Mouse (Mus musculus) layer of hippocampus, postnatal 10 days (tissue): ENCODE measurements around the gene Nme1. TPM values are rescaled to one million over a fixed set of nuclear protein-coding genes. Genes with fewer than 3 reads are reported as not detected.

Source experiments
- DNase-seq, 2 experiments: peaks; one replicate each; pipeline ENCODE4 v3.0.0; 2021; ENCODE audit warnings: low spot score in 2 of 2
- long read RNA-seq: library from polyadenylated mRNA; stranded (forward); transcript quantifications from one replicate; pipeline ENCODE4 v2.0.0, GENCODE M21; 2023
- total RNA-seq, 2 experiments: library from RNA; stranded (reverse); gene quantifications; 2 replicates each; pipeline ENCODE4 v1.2.3; 2021

Gene Nme1
- total RNA-seq = 100 to 1,000 TPM in 1 of 2 experiments, 10 to 100 TPM in 1; 97.6 to 113 TPM
- long read RNA-seq, transcript Nme1-203 (5 exons, 3,181 nt) = major isoform, 590 of 638 reads
- long read RNA-seq, transcript Nme1-201 (4 exons, 493 nt) = minor isoform, 19 of 638 reads
- long read RNA-seq, partial matches to known transcripts = 3 of 638 reads
- long read RNA-seq, other reads (novel, unspliced or antisense) = 26 of 638 reads

- DNase-seq = peak; percentile 98 to 99
Measured at GRCm38 (mm10) chr11:93968005-93968847, at the start of gene Nme1, which contains the start of gene Gm20390. Gene Nme1, minus strand, starts transcription at chr11:93968521. Gene Gm20390, minus strand, starts transcription at chr11:93968293.

- DNase-seq = no peak
Measured at GRCm38 (mm10) chr11:94003346-94003745, 35.0 kb upstream of the Nme1 start.

GRCm38 (mm10) chr11:93999276-93999675, 31.0 kb upstream of the Nme1 start:
- DNase-seq = no peak

- DNase-seq = peak in 1 of 2 experiments; percentile 17
Measured at GRCm38 (mm10) chr11:93997141-93997775, 28.9 kb upstream of the Nme1 start.

- DNase-seq = peak; percentile 63
Measured at GRCm38 (mm10) chr11:93996306-93997140, 28.2 kb upstream of the Nme1 start.

GRCm38 (mm10) chr11:93995720-93996305, 27.5 kb upstream of the Nme1 start, which contains the start of gene Spag9:
Gene Spag9, plus strand, starts transcription at chr11:93996091.
- peak; percentile 84 to 91 for DNase-seq

GRCm38 (mm10) chr11:93995111-93995719, 26.9 kb upstream of the Nme1 start:
- peak; percentile 44 to 60 for DNase-seq

- no peak for DNase-seq
Measured at GRCm38 (mm10) chr11:93994531-93994930, 26.2 kb upstream of the Nme1 start.

GRCm38 (mm10) chr11:93988328-93989062, 20.2 kb upstream of the Nme1 start:
- no peak for DNase-seq

- DNase-seq = no peak
Measured at GRCm38 (mm10) chr11:93987625-93988327, 19.5 kb upstream of the Nme1 start.

GRCm38 (mm10) chr11:93987026-93987425, 18.7 kb upstream of the Nme1 start:
- DNase-seq = no peak

GRCm38 (mm10) chr11:93986298-93986697, 18.0 kb upstream of the Nme1 start:
- DNase-seq = no peak

- no peak for DNase-seq
Measured at GRCm38 (mm10) chr11:93985265-93985664, 16.9 kb upstream of the Nme1 start.

GRCm38 (mm10) chr11:93984619-93985018, 16.3 kb upstream of the Nme1 start:
- DNase-seq = no peak

- DNase-seq = no peak
Measured at GRCm38 (mm10) chr11:93979502-93980049, 11.3 kb upstream of the Nme1 start.

- DNase-seq = no peak
Measured at GRCm38 (mm10) chr11:93972951-93973350, 4.6 kb upstream of the Nme1 start.

GRCm38 (mm10) chr11:93969799-93970198, 1.5 kb upstream of the Nme1 start:
- no peak for DNase-seq

GRCm38 (mm10) chr11:93969171-93969570, 850 bp upstream of the Nme1 start:
- no peak for DNase-seq

- no peak for DNase-seq
Measured at GRCm38 (mm10) chr11:93968848-93969128, 467 bp upstream of the Nme1 start.
